Mouse (Mus musculus): Measurements from ENCODE around the gene Rp2.
"Not testable (repeated sequence)": the region's sequence is repeated elsewhere in the genome, so short reads cannot be mapped to it uniquely, and the experiment has no call there.

Rp2 gene

GRCm38 (mm10) chrX:20364391-20365365, at the start of gene Rp2:
TSS of gene Rp2 (plus strand) at chrX:20364481.
- peak; percentile 76 for DNase-seq

GRCm38 (mm10) chrX:20332756-20333155, 31.5 kb upstream of the Rp2 start:
- DNase-seq, result peak; percentile 8

GRCm38 (mm10) chrX:20335722-20336121, 28.6 kb upstream of the Rp2 start:
- DNase-seq, result no peak

- no peak for DNase-seq
Observed at GRCm38 (mm10) chrX:20344980-20345379, 19.3 kb upstream of the Rp2 start.

- DNase-seq, result no peak
Observed at GRCm38 (mm10) chrX:20346355-20346754, 17.9 kb upstream of the Rp2 start.

- not testable (repeated sequence) for DNase-seq
Observed at GRCm38 (mm10) chrX:20350241-20350640, 14.0 kb upstream of the Rp2 start.

- no peak for DNase-seq
Observed at GRCm38 (mm10) chrX:20355283-20355682, 9.0 kb upstream of the Rp2 start.

- DNase-seq, result no peak
Observed at GRCm38 (mm10) chrX:20356309-20356708, 8.0 kb upstream of the Rp2 start.

- no peak for DNase-seq
Observed at GRCm38 (mm10) chrX:20366036-20366435, 1.8 kb downstream of the Rp2 start.

- no peak for DNase-seq
Observed at GRCm38 (mm10) chrX:20379347-20380014, 15.2 kb downstream of the Rp2 start.

GRCm38 (mm10) chrX:20382260-20382659, 18.0 kb downstream of the Rp2 start:
- no peak for DNase-seq

GRCm38 (mm10) chrX:20387006-20387405, 22.7 kb downstream of the Rp2 start:
- DNase-seq, result no peak

GRCm38 (mm10) chrX:20391964-20392363, 27.7 kb downstream of the Rp2 start:
- not testable (repeated sequence) for DNase-seq

- no peak for DNase-seq
Observed at GRCm38 (mm10) chrX:20392942-20393341, 28.7 kb downstream of the Rp2 start.

GRCm38 (mm10) chrX:20404068-20404467, 39.8 kb downstream of the Rp2 start:
- DNase-seq, result no peak

- DNase-seq, result no peak
Observed at GRCm38 (mm10) chrX:20406909-20407308, 42.6 kb downstream of the Rp2 start.

GRCm38 (mm10) chrX:20407676-20408075, 43.4 kb downstream of the Rp2 start:
- no peak for DNase-seq

- DNase-seq, result no peak
Observed at GRCm38 (mm10) chrX:20411382-20411781, 47.1 kb downstream of the Rp2 start.

- no peak for DNase-seq
Observed at GRCm38 (mm10) chrX:20412221-20412620, 47.9 kb downstream of the Rp2 start.

GRCm38 (mm10) chrX:20414885-20415622, 50.8 kb downstream of the Rp2 start:
- peak; percentile 31 for DNase-seq

GRCm38 (mm10) chrX:20418461-20418860, 54.2 kb downstream of the Rp2 start:
- DNase-seq, result no peak

- no peak for DNase-seq
Observed at GRCm38 (mm10) chrX:20419536-20419935, 55.3 kb downstream of the Rp2 start.

- peak; percentile 72 for DNase-seq
Observed at GRCm38 (mm10) chrX:20425140-20425838, 61.0 kb downstream of the Rp2 start, which contains the start of gene Jade3. TSS of gene Jade3 (plus strand) at chrX:20425688.
